Mouse (Mus musculus): ENCODE measurements at regions not wholly inside any gene's neighbourhood (a gene's known extent, or its start where the extent isn't known, plus 50 kb on each side); places are given as distances from the start of the nearest gene placed in this dataset.

- no peak for ATAC-seq (replicated peaks; ENCODE audit: low FRiP score, low read depth)
- WGBS, result 73% methylated on average over 6 of the region's 6 CpGs
- no peak for TF ChIP-seq CTCF (IDR thresholded peaks at IDR 0.05; ENCODE audit: low read depth)
- Histone ChIP-seq H3K9me3 (replicated peaks; ENCODE audit: low read length) (no peaks in the 10 kb centered on the region), H3K36me3 (ENCODE audit: insufficient read depth, low read length) (no peaks in the 10 kb centered on the region), H3K9ac (ENCODE audit: low read depth, low read length) (no peak overlapping the region), H3K4me2 (ENCODE audit: low read length) (no peak overlapping the region), H3K27ac (no peak overlapping the region), H3K27me3 (ENCODE audit: insufficient read depth, low read length) (no peaks in the 10 kb centered on the region), H3K4me3 (replicated peaks; ENCODE audit: low read depth, low read length) (no peak overlapping the region), H3K4me1 (replicated peaks; ENCODE audit: insufficient read depth, low read length) (no peaks in the 10 kb centered on the region)
- no peak for DNase-seq (ENCODE audit: low spot score)
These were observed 177.0 kb upstream of the Plpp4 start for GRCm38 (mm10) chr7:129079786-129080185.

GRCm38 (mm10) chr7:129091441-129091840 is 165.4 kb upstream of the Plpp4 start:
- 41% methylated on average over 4 of the region's 4 CpGs for WGBS

GRCm38 (mm10) chr7:129096374-129097069 is 160.3 kb upstream of the Plpp4 start:
- no peak for TF ChIP-seq CTCF (IDR thresholded peaks at IDR 0.05; ENCODE audit: low read depth)
- WGBS, result 48% methylated on average over 3 of the region's 3 CpGs
- DNase-seq (ENCODE audit: low spot score), result no peak
- ATAC-seq (replicated peaks; ENCODE audit: low FRiP score, low read depth), result no peak
- Histone ChIP-seq H3K9me3 (replicated peaks; ENCODE audit: low read length) (no peaks in the 10 kb centered on the region), H3K27me3 (ENCODE audit: insufficient read depth, low read length) (no peaks in the 10 kb centered on the region), H3K9ac (ENCODE audit: low read depth, low read length) (no peak overlapping the region), H3K27ac (no peak overlapping the region), H3K36me3 (ENCODE audit: insufficient read depth, low read length) (no peaks in the 10 kb centered on the region), H3K4me1 (replicated peaks; ENCODE audit: insufficient read depth, low read length) (no peaks in the 10 kb centered on the region), H3K4me3 (replicated peaks; ENCODE audit: low read depth, low read length) (no peak overlapping the region), H3K4me2 (ENCODE audit: low read length) (no peak overlapping the region)

More at GRCm38 (mm10) chr7:129091441-129091840, 165.4 kb upstream of the Plpp4 start:
- H3K27ac ChIP-seq, result no peak overlapping the region
- H3K4me3 ChIP-seq (replicated peaks; ENCODE audit: low read depth, low read length), result no peak overlapping the region
- ATAC-seq (replicated peaks; ENCODE audit: low FRiP score, low read depth) (no peak), DNase-seq (ENCODE audit: low spot score) (no peak)
- no peak overlapping the region for H3K9ac ChIP-seq (ENCODE audit: low read depth, low read length)
- no peak overlapping the region for H3K4me2 ChIP-seq (ENCODE audit: low read length)
- no peaks in the 10 kb centered on the region for H3K27me3 ChIP-seq (ENCODE audit: insufficient read depth, low read length)
- H3K9me3 ChIP-seq (replicated peaks; ENCODE audit: low read length), result no peaks in the 10 kb centered on the region
- H3K4me1 ChIP-seq (replicated peaks; ENCODE audit: insufficient read depth, low read length), result no peaks in the 10 kb centered on the region
- no peak for TF ChIP-seq CTCF (IDR thresholded peaks at IDR 0.05; ENCODE audit: low read depth)
- H3K36me3 ChIP-seq (ENCODE audit: insufficient read depth, low read length), result no peaks in the 10 kb centered on the region

- DNase-seq (ENCODE audit: low spot score), result no peak
- TF ChIP-seq CTCF (IDR thresholded peaks at IDR 0.05; ENCODE audit: low read depth), result no peak
- Histone ChIP-seq H3K36me3 (ENCODE audit: insufficient read depth, low read length) (no peaks in the 10 kb centered on the region), H3K9me3 (replicated peaks; ENCODE audit: low read length) (no peaks in the 10 kb centered on the region), H3K4me3 (replicated peaks; ENCODE audit: low read depth, low read length) (no peak overlapping the region), H3K27me3 (ENCODE audit: insufficient read depth, low read length) (no peaks in the 10 kb centered on the region), H3K9ac (ENCODE audit: low read depth, low read length) (no peak overlapping the region), H3K4me1 (replicated peaks; ENCODE audit: insufficient read depth, low read length) (no peaks in the 10 kb centered on the region), H3K4me2 (ENCODE audit: low read length) (no peak overlapping the region), H3K27ac (no peak overlapping the region)
- WGBS, result 49% methylated on average over 4 of the region's 4 CpGs
- no peak for ATAC-seq (replicated peaks; ENCODE audit: low FRiP score, low read depth)
These were observed 154.4 kb upstream of the Plpp4 start for GRCm38 (mm10) chr7:129102437-129102836.

GRCm38 (mm10) chr7:129134176-129134575 is 122.7 kb upstream of the Plpp4 start:
- H3K4me3 ChIP-seq (replicated peaks; ENCODE audit: low read depth, low read length), result no peak overlapping the region
- no peaks in the 10 kb centered on the region for H3K9me3 ChIP-seq (replicated peaks; ENCODE audit: low read length)
- no peak overlapping the region for H3K4me2 ChIP-seq (ENCODE audit: low read length)
- TF ChIP-seq CTCF (IDR thresholded peaks at IDR 0.05; ENCODE audit: low read depth), result no peak
- ATAC-seq (replicated peaks; ENCODE audit: low FRiP score, low read depth), result no peak
- no peaks in the 10 kb centered on the region for H3K27me3 ChIP-seq (ENCODE audit: insufficient read depth, low read length)
- H3K36me3 ChIP-seq (ENCODE audit: insufficient read depth, low read length), result no peaks in the 10 kb centered on the region
- H3K9ac ChIP-seq (ENCODE audit: low read depth, low read length), result no peak overlapping the region
- H3K4me1 ChIP-seq (replicated peaks; ENCODE audit: insufficient read depth, low read length), result no peaks in the 10 kb centered on the region
- peak; percentile 8 for DNase-seq (ENCODE audit: low spot score)
- no peak overlapping the region for H3K27ac ChIP-seq

GRCm38 (mm10) chr7:129134661-129135215 is 122.1 kb upstream of the Plpp4 start:
- no peaks in the 10 kb centered on the region for H3K4me1 ChIP-seq (replicated peaks; ENCODE audit: insufficient read depth, low read length)
- no peaks in the 10 kb centered on the region for H3K36me3 ChIP-seq (ENCODE audit: insufficient read depth, low read length)
- no peak for DNase-seq (ENCODE audit: low spot score)
- H3K27ac ChIP-seq, result no peak overlapping the region
- no peak for TF ChIP-seq CTCF (IDR thresholded peaks at IDR 0.05; ENCODE audit: low read depth)
- no peak overlapping the region for H3K4me3 ChIP-seq (replicated peaks; ENCODE audit: low read depth, low read length)
- no peak overlapping the region for H3K4me2 ChIP-seq (ENCODE audit: low read length)
- no peaks in the 10 kb centered on the region for H3K9me3 ChIP-seq (replicated peaks; ENCODE audit: low read length)
- ATAC-seq (replicated peaks; ENCODE audit: low FRiP score, low read depth), result no peak
- 29% methylated on average over 4 of the region's 4 CpGs for WGBS
- no peak overlapping the region for H3K9ac ChIP-seq (ENCODE audit: low read depth, low read length)
- H3K27me3 ChIP-seq (ENCODE audit: insufficient read depth, low read length), result no peaks in the 10 kb centered on the region
